Mouse (Mus musculus): ENCODE measurements at regions not wholly inside any gene's neighbourhood (a gene's known extent, or its start where the extent isn't known, plus 50 kb on each side); places are given as distances from the start of the nearest gene placed in this dataset.

DNA sequence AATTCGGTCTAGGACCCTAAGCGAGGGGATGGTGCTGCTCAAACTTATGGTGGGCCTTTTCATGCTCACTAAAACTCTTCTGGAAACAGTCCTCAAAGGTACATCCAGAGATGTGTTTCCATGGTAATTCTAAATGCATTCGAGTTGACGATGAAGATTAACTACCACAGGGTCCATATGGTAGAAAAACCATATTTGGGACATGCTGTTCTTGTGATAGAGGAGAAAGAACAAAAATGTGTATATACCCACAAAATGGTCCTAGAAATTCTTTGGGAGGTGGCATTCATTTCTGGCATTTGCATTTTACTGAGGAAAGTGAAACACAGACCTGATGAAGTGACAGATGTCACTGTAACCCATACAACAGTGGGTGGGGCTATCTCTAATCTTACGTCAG, 136.0 kb downstream of the 4933412E24Rik start:
- TF ChIP-seq CTCF (IDR thresholded peaks at IDR 0.05; ENCODE audit: borderline replicate concordance, insufficient read depth, low read depth, low read length), result no peak
- TF ChIP-seq POLR2A (IDR thresholded peaks at IDR 0.05; ENCODE audit: borderline replicate concordance, insufficient read depth, low read length), result no peak

Data from cerebellum, adult 2 months (tissue).